Mouse (Mus musculus) forebrain, embryonic 13.5 days (tissue): ENCODE results near the gene Kcnh7. TPM values are rescaled to one million over a fixed set of nuclear protein-coding genes. Genes with fewer than 3 reads are reported as not detected.
"Not testable (repeated sequence)": the region's sequence is repeated elsewhere in the genome, so short reads cannot be mapped to it uniquely, and the experiment has no call there.

ENCODE experiments used
- ATAC-seq: fragments of 200-750 bp; cut with Nextera tagmentation; 2 replicates; pipeline ENCODE4 v1.8.0; 2017
- H3K27ac ChIP-seq: fragments of 300-500 bp; sonication (generic); 2 replicates; pipeline ENCODE4 v1.5.1; 2015; ENCODE audit warnings: inconsistent platforms, mild to moderate bottlenecking, moderate library complexity
- H3K27me3 ChIP-seq: fragments of 300-500 bp; sonication (generic); 2 replicates; pipeline ENCODE4 v1.6.1; 2015; ENCODE audit warnings: mild to moderate bottlenecking, inconsistent platforms
- H3K36me3 ChIP-seq: fragments of 300-500 bp; sonication (generic); 2 replicates; pipeline ENCODE4 v1.6.1; 2015; ENCODE audit warnings: mild to moderate bottlenecking, inconsistent platforms; ENCODE audit not compliant: poor library complexity, severe bottlenecking
- H3K4me1 ChIP-seq: fragments of 300-500 bp; sonication (generic); 2 replicates; pipeline ENCODE4 v1.6.1; 2015; ENCODE audit warnings: inconsistent platforms
- H3K4me2 ChIP-seq: fragments of 300-500 bp; sonication (generic); 2 replicates; pipeline ENCODE4 v1.6.1; 2015; ENCODE audit warnings: inconsistent platforms, mild to moderate bottlenecking, moderate library complexity
- H3K4me3 ChIP-seq: fragments of 300-500 bp; sonication (generic); 2 replicates; pipeline ENCODE4 v1.5.1; 2015; ENCODE audit warnings: mild to moderate bottlenecking, inconsistent platforms
- H3K9ac ChIP-seq: fragments of 300-500 bp; sonication (generic); 2 replicates; pipeline ENCODE4 v1.6.1; 2015; ENCODE audit warnings: mild to moderate bottlenecking, inconsistent platforms
- H3K9me3 ChIP-seq: fragments of 300-500 bp; sonication (generic); replicated peaks from 2 replicates; pipeline ENCODE4 v1.6.1; 2016; ENCODE audit warnings: inconsistent platforms
- WGBS: fragments of 180-500 bp; shearing (Covaris S2); methylation state at CpG from one replicate; pipeline ENCODE4 v1.1.7; 2015; 5-methylcytosine and 5-hydroxymethylcytosine counted together
- polyA plus RNA-seq: library from polyadenylated mRNA; unstranded; fragments of >200 nt; fragmentation: Nextera tagmentation; extraction: Ambion mirVana; gene quantifications from 2 replicates; pipeline ENCODE4 v1.2.1, GENCODE M21; 2015

Kcnh7 gene
- polyA plus RNA-seq, 1 experiment from 2014 or later: 9.5 TPM

GRCm38 (mm10) chr2:62804030-62804429 lies 380.1 kb downstream of the Kcnh7 start:
- ATAC-seq: no peak
- Histone ChIP-seq H3K27me3 (no peaks in the 10 kb centered on the region), H3K36me3 (no peaks in the 10 kb centered on the region), H3K27ac (no peak overlapping the region), H3K4me3 (no peak overlapping the region), H3K4me2 (no peak overlapping the region), H3K9me3 (no peaks in the 10 kb centered on the region), H3K4me1 (peaks cover 7% of the 10 kb centered on the region), H3K9ac (no peak overlapping the region)
- 60% methylated on average over 1 of the region's 1 CpGs for WGBS

- 70% methylated on average over 2 of the region's 2 CpGs for WGBS
- no peak overlapping the region for H3K4me2 ChIP-seq
- no peaks in the 10 kb centered on the region for H3K9me3 ChIP-seq
- H3K36me3 ChIP-seq: no peaks in the 10 kb centered on the region
- no peak overlapping the region for H3K9ac ChIP-seq
- H3K4me3 ChIP-seq: no peak overlapping the region
- no peak for ATAC-seq
- H3K27ac ChIP-seq: no peak overlapping the region
- H3K4me1 ChIP-seq: no peaks in the 10 kb centered on the region
- no peaks in the 10 kb centered on the region for H3K27me3 ChIP-seq
These were observed 399.5 kb downstream of the Kcnh7 start for GRCm38 (mm10) chr2:62784460-62785038.

- Histone ChIP-seq H3K27me3 (no peaks in the 10 kb centered on the region), H3K4me2 (no peak overlapping the region), H3K9ac (no peak overlapping the region), H3K27ac (no peak overlapping the region), H3K36me3 (no peaks in the 10 kb centered on the region), H3K4me1 (no peaks in the 10 kb centered on the region), H3K9me3 (no peaks in the 10 kb centered on the region), H3K4me3 (no peak overlapping the region)
- no peak for ATAC-seq
- 97% methylated on average over 2 of the region's 2 CpGs for WGBS
These were observed 437.8 kb downstream of the Kcnh7 start for GRCm38 (mm10) chr2:62746256-62746655.

- no peak overlapping the region for H3K9ac ChIP-seq
- H3K4me1 ChIP-seq: no peaks in the 10 kb centered on the region
- WGBS: 83% methylated on average over 2 of the region's 2 CpGs
- no peaks in the 10 kb centered on the region for H3K27me3 ChIP-seq
- no peaks in the 10 kb centered on the region for H3K36me3 ChIP-seq
- no peak for ATAC-seq
- H3K4me3 ChIP-seq: no peak overlapping the region
- no peak overlapping the region for H3K4me2 ChIP-seq
- H3K27ac ChIP-seq: no peak overlapping the region
- H3K9me3 ChIP-seq: no peaks in the 10 kb centered on the region
These were observed 441.0 kb downstream of the Kcnh7 start for GRCm38 (mm10) chr2:62743098-62743497.

- H3K9ac ChIP-seq: no peak overlapping the region
- H3K27ac ChIP-seq: no peak overlapping the region
- H3K4me1 ChIP-seq: no peaks in the 10 kb centered on the region
- H3K9me3 ChIP-seq: no peaks in the 10 kb centered on the region
- no peaks in the 10 kb centered on the region for H3K27me3 ChIP-seq
- ATAC-seq: no peak
- WGBS: 83% methylated on average over 1 of the region's 1 CpGs
- no peaks in the 10 kb centered on the region for H3K36me3 ChIP-seq
- H3K4me3 ChIP-seq: no peak overlapping the region
- H3K4me2 ChIP-seq: no peak overlapping the region
These were observed 453.4 kb downstream of the Kcnh7 start for GRCm38 (mm10) chr2:62730671-62731070.

- H3K27me3 ChIP-seq: no peaks in the 10 kb centered on the region
- H3K4me1 ChIP-seq: no peaks in the 10 kb centered on the region
- H3K36me3 ChIP-seq: no peaks in the 10 kb centered on the region
- ATAC-seq: no peak
- 92% methylated on average over 2 of the region's 2 CpGs for WGBS
- no peak overlapping the region for H3K4me2 ChIP-seq
- no peaks in the 10 kb centered on the region for H3K9me3 ChIP-seq
- H3K4me3 ChIP-seq: no peak overlapping the region
- no peak overlapping the region for H3K9ac ChIP-seq
- H3K27ac ChIP-seq: no peak overlapping the region
These were observed 456.4 kb downstream of the Kcnh7 start for GRCm38 (mm10) chr2:62727732-62728131.

- Histone ChIP-seq H3K36me3 (no peaks in the 10 kb centered on the region), H3K4me3 (no peak overlapping the region), H3K4me2 (no peak overlapping the region), H3K27ac (no peak overlapping the region), H3K9me3 (no peaks in the 10 kb centered on the region), H3K4me1 (no peaks in the 10 kb centered on the region), H3K27me3 (no peaks in the 10 kb centered on the region), H3K9ac (no peak overlapping the region)
- ATAC-seq: no peak
- 49% methylated on average over 1 of the region's 1 CpGs for WGBS
These were observed 458.1 kb downstream of the Kcnh7 start for GRCm38 (mm10) chr2:62725946-62726345.

- WGBS: 49% methylated on average over 1 of the region's 1 CpGs
These were observed 465.7 kb downstream of the Kcnh7 start for GRCm38 (mm10) chr2:62718411-62718810.

GRCm38 (mm10) chr2:62717270-62717669 lies 466.8 kb downstream of the Kcnh7 start:
- no peak for ATAC-seq
- WGBS: 90% methylated on average over 6 of the region's 6 CpGs
- no peaks in the 10 kb centered on the region for H3K9me3 ChIP-seq
- H3K27ac ChIP-seq: no peak overlapping the region
- H3K9ac ChIP-seq: no peak overlapping the region
- no peak overlapping the region for H3K4me3 ChIP-seq
- H3K4me2 ChIP-seq: no peak overlapping the region
- no peaks in the 10 kb centered on the region for H3K4me1 ChIP-seq
- H3K27me3 ChIP-seq: no peaks in the 10 kb centered on the region
- peaks cover 13% of the 10 kb centered on the region for H3K36me3 ChIP-seq

More at GRCm38 (mm10) chr2:62718411-62718810, 465.7 kb downstream of the Kcnh7 start:
- no peak overlapping the region for H3K4me3 ChIP-seq
- H3K4me2 ChIP-seq: no peak overlapping the region
- ATAC-seq: no peak
- no peaks in the 10 kb centered on the region for H3K27me3 ChIP-seq
- no peak overlapping the region for H3K27ac ChIP-seq
- H3K36me3 ChIP-seq: peaks cover 13% of the 10 kb centered on the region
- no peak overlapping the region for H3K9ac ChIP-seq
- no peaks in the 10 kb centered on the region for H3K9me3 ChIP-seq
- no peaks in the 10 kb centered on the region for H3K4me1 ChIP-seq

- no peak overlapping the region for H3K4me2 ChIP-seq
- H3K27ac ChIP-seq: no peak overlapping the region
- WGBS: 91% methylated on average over 4 of the region's 4 CpGs
- no peaks in the 10 kb centered on the region for H3K4me1 ChIP-seq
- no peak overlapping the region for H3K9ac ChIP-seq
- no peak overlapping the region for H3K4me3 ChIP-seq
- no peak for ATAC-seq
- peaks cover 13% of the 10 kb centered on the region for H3K36me3 ChIP-seq
- H3K9me3 ChIP-seq: no peaks in the 10 kb centered on the region
- H3K27me3 ChIP-seq: no peaks in the 10 kb centered on the region
These were observed 468.8 kb downstream of the Kcnh7 start for GRCm38 (mm10) chr2:62715260-62715659.

GRCm38 (mm10) chr2:62714362-62714761 lies 469.7 kb downstream of the Kcnh7 start:
- WGBS: 94% methylated on average over 4 of the region's 4 CpGs
- H3K36me3 ChIP-seq: peaks cover 10% of the 10 kb centered on the region
- not testable (repeated sequence) for H3K4me1 ChIP-seq, H3K4me2 ChIP-seq, H3K27ac ChIP-seq, H3K9ac ChIP-seq, H3K9me3 ChIP-seq, ATAC-seq, H3K4me3 ChIP-seq, H3K27me3 ChIP-seq

- peaks cover 20% of the 10 kb centered on the region for H3K36me3 ChIP-seq
- 93% methylated on average over 1 of the region's 1 CpGs for WGBS
- H3K4me3 ChIP-seq: no peak overlapping the region
- H3K4me2 ChIP-seq: no peak overlapping the region
- no peak overlapping the region for H3K27ac ChIP-seq
- H3K9me3 ChIP-seq: no peaks in the 10 kb centered on the region
- ATAC-seq: no peak
- no peaks in the 10 kb centered on the region for H3K4me1 ChIP-seq
- H3K27me3 ChIP-seq: no peaks in the 10 kb centered on the region
- no peak overlapping the region for H3K9ac ChIP-seq
These were observed 474.5 kb downstream of the Kcnh7 start for GRCm38 (mm10) chr2:62709633-62710032.

- Histone ChIP-seq H3K36me3 (peaks cover 18% of the 10 kb centered on the region), H3K27ac (no peak overlapping the region), H3K9ac (no peak overlapping the region), H3K4me1 (no peaks in the 10 kb centered on the region), H3K9me3 (no peaks in the 10 kb centered on the region), H3K27me3 (no peaks in the 10 kb centered on the region), H3K4me2 (no peak overlapping the region), H3K4me3 (no peak overlapping the region)
- no peak for ATAC-seq
- WGBS: 89% methylated on average over 3 of the region's 3 CpGs
These were observed 477.8 kb downstream of the Kcnh7 start for GRCm38 (mm10) chr2:62706313-62706712.
